Mouse (Mus musculus) liver, embryonic 11.5 days (tissue): ENCODE data around the gene Cux1. TPM values are rescaled to one million over a fixed set of nuclear protein-coding genes. Genes with fewer than 3 reads are reported as not detected.

Source experiments
- ATAC-seq: fragments of 200-750 bp; cut with Nextera tagmentation; replicated peaks from 2 replicates; pipeline ENCODE4 v1.8.0; 2017; ENCODE audit warnings: moderate number of reproducible peaks, mild to moderate bottlenecking, moderate TSS enrichment, moderate library complexity; ENCODE audit not compliant: low FRiP score
- DNase-seq: peaks from one replicate; pipeline ENCODE4 v3.0.0-alpha.2; 2017; ENCODE audit warnings: low spot score
- H3K27ac ChIP-seq: fragments of 300-500 bp; sonication (generic); 2 replicates; pipeline ENCODE4 v1.5.1; 2014; ENCODE audit warnings: mild to moderate bottlenecking, low read depth, low read length, control low read depth
- H3K27me3 ChIP-seq: fragments of 300-500 bp; sonication (generic); replicated peaks from 2 replicates; pipeline ENCODE4 v1.6.1; 2014; ENCODE audit warnings: low read length, mixed read lengths; ENCODE audit not compliant: control insufficient read depth, insufficient read depth
- H3K36me3 ChIP-seq: fragments of 300-500 bp; sonication (generic); 2 replicates; pipeline ENCODE4 v1.6.1; 2014; ENCODE audit warnings: mild to moderate bottlenecking, low read length, moderate library complexity, mixed read lengths; ENCODE audit not compliant: control insufficient read depth, insufficient read depth
- H3K4me1 ChIP-seq: fragments of 300-500 bp; sonication (generic); replicated peaks from 2 replicates; pipeline ENCODE4 v1.6.1; 2014; ENCODE audit warnings: low read length, mixed read lengths; ENCODE audit not compliant: control insufficient read depth, insufficient read depth
- H3K4me2 ChIP-seq: fragments of 300-500 bp; sonication (generic); 2 replicates; pipeline ENCODE4 v1.6.1; 2014; ENCODE audit warnings: mild to moderate bottlenecking, control low read depth, moderate library complexity
- H3K4me3 ChIP-seq: fragments of 300-500 bp; sonication (generic); 2 replicates; pipeline ENCODE4 v1.5.1; 2014; ENCODE audit warnings: low read depth, low read length, control low read depth
- H3K9ac ChIP-seq: fragments of 300-500 bp; sonication (generic); 2 replicates; pipeline ENCODE4 v1.6.1; 2014; ENCODE audit warnings: low read depth, low read length, control low read depth
- H3K9me3 ChIP-seq: fragments of 300-500 bp; sonication (generic); 2 replicates; pipeline ENCODE4 v1.6.1; 2016; ENCODE audit warnings: low read length, inconsistent platforms, mixed read lengths; ENCODE audit not compliant: control insufficient read depth
- WGBS: fragments of 180-500 bp; shearing (Covaris S2); extraction: QIAGEN DNeasy Blood & Tissue Kit; methylation state at CpG from one replicate; pipeline ENCODE4 v1.1.7; 2014; 5-methylcytosine and 5-hydroxymethylcytosine counted together
- polyA plus RNA-seq: library from polyadenylated mRNA; unstranded; fragments of >200 nt; fragmentation: Nextera tagmentation; extraction: Ambion mirVana; gene quantifications from 2 replicates; pipeline ENCODE4 v1.2.1, GENCODE M21; 2014

Gene Cux1
- polyA plus RNA-seq, 1 experiment from 2014 or later, result 45.8 TPM

- DNase-seq (no peak), ATAC-seq (no peak)
- Histone ChIP-seq H3K9ac (no peak overlapping the region), H3K27me3 (no peaks in the 10 kb centered on the region), H3K9me3 (no peaks in the 10 kb centered on the region), H3K4me3 (no peak overlapping the region), H3K4me1 (peaks cover 5% of the 10 kb centered on the region; the same call in 1 of the 2 replicates), H3K4me2 (no peak overlapping the region), H3K27ac (no peak overlapping the region), H3K36me3 (no peaks in the 10 kb centered on the region)
- 80% methylated on average over 9 of the region's 9 CpGs for WGBS
Observed at GRCm38 (mm10) chr5:136525896-136526544, 41.3 kb downstream of the Cux1 start.

DNA sequence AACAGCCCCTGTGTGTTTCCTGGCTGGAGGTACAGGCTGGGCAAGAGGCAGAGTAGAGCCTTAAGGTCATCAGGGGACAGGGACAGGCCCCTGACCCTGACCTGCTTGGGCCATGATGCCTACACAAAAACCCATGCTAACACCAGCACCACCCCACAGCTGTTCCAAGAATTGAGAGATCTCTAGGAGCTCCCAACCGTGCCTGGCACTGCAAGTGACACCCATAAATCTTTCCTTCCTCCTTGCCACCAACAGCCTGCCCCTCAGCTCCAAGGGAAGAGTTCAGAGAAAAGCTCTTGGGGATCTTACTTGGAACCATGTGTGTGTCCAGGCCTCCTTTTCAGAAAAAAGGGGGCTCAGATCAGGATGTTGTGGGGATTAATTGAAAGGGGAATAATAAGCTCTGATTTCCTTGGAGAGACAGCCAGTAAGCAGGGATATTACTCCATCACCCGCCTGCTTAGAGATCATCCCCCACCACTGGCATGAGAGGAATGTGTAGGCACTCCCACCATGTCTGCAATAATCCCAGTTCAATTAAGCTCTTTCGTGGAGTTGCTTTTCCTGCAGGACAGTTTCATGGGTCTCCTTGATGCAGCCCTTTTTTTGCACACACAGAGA is 44.3 kb downstream of the Cux1 start:
- H3K27ac ChIP-seq, result peak overlapping the region; percentile 13; the same call in 1 of the 2 replicates
- DNase-seq, result no peak
- H3K36me3 ChIP-seq, result no peaks in the 10 kb centered on the region
- WGBS, result 36% methylated on average over 3 of the region's 3 CpGs
- no peak overlapping the region for H3K9ac ChIP-seq
- no peaks in the 10 kb centered on the region for H3K9me3 ChIP-seq
- H3K4me2 ChIP-seq, result no peak overlapping the region
- no peaks in the 10 kb centered on the region for H3K27me3 ChIP-seq
- peaks cover 12% of the 10 kb centered on the region; the same call in 1 of the 2 replicates for H3K4me1 ChIP-seq
- no peak for ATAC-seq
- H3K4me3 ChIP-seq, result no peak overlapping the region

DNA sequence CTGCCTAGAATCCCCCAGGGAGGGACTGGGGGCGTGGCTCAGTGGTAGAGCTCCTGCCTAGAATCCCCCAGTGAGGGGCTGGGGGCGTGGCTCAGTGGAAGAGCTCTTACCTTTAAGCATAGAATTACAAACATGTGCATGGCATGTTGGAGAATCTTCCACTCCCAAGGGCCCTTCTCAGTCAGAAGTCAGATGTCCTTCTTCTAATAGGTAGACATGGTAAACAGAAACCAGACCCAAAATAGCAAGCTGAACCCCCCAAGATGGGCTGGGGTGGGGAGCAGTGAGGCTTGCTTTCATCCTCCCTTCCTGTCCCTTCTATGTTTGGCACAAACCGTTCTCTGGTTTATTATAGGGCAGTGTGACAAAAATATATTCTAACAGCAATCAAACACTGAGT is 45.6 kb downstream of the Cux1 start:
- Histone ChIP-seq H3K9me3 (no peaks in the 10 kb centered on the region), H3K36me3 (no peaks in the 10 kb centered on the region), H3K9ac (no peak overlapping the region), H3K4me1 (peaks cover 17% of the 10 kb centered on the region; the same call in 1 of the 2 replicates), H3K4me2 (no peak overlapping the region), H3K4me3 (no peak overlapping the region), H3K27me3 (no peaks in the 10 kb centered on the region), H3K27ac (no peak overlapping the region)
- ATAC-seq (no peak), DNase-seq (no peak)
- WGBS, result 82% methylated on average over 3 of the region's 3 CpGs

DNA sequence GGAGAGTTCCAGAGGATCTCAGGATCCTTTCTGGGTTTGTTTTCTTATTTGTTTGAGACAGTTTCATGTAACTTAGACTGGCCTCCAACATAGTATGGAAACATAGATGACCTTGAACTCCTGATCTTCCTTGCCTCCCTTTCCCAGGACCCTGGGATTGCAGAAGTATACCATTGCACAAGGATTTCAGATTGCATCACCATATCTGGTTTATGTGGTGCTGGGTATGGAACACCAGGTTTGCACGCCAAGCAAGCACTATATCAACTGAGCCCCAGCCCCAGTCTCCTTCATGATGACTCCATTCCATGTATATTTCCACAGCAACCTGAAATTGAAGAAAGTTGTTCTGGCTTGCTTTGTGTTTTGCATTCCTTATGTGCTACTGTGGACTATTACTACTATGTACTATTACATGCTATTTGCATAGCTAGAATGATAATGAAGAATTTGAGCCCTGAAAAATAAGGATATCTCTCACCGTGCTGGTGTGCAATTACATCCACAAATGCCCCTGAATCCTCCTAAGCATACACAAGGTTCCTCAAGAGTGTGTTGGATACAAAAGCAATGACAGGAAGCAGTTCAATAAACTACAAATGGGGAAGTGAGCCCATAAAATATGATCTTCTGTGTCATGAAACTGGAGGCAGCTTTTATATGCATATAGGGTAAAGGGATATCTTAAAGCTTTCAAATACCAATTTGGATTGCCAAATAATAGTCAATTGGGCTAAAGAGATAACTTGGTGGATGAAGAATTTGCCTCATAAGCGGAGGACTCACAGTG is 48.4 kb downstream of the Cux1 start:
- no peaks in the 10 kb centered on the region for H3K9me3 ChIP-seq
- H3K4me1 ChIP-seq, result peaks cover 22% of the 10 kb centered on the region; the same call in 1 of the 2 replicates
- H3K4me2 ChIP-seq, result no peak overlapping the region
- H3K36me3 ChIP-seq, result no peaks in the 10 kb centered on the region
- H3K27ac ChIP-seq, result no peak overlapping the region
- 76% methylated on average over 3 of the region's 3 CpGs for WGBS
- ATAC-seq (no peak), DNase-seq (no peak)
- no peaks in the 10 kb centered on the region for H3K27me3 ChIP-seq
- H3K9ac ChIP-seq, result no peak overlapping the region
- no peak overlapping the region for H3K4me3 ChIP-seq

DNA sequence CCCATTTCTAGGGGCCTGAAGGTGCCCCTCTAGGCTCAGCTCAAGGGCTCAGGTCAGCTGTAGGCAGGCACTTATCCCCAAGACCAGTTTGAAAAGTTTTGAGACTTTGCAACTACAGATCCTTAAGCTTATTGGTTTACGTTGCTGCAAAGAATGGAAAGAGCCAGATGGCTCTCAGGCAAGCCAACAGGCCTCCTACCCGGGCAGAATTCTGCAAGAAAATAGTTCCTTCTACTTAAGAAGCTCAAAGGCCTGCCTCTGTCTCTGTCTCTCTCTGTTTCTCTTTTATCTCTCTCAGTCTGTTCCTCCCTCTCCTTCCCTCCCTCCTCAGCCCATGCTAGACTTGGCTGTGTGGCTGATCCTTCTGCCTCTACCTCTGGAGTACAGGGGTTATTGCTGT is 49.8 kb downstream of the Cux1 start:
- H3K4me3 ChIP-seq, result no peak overlapping the region
- H3K4me1 ChIP-seq, result peaks cover 19% of the 10 kb centered on the region; the same call in 1 of the 2 replicates
- no peak overlapping the region for H3K4me2 ChIP-seq
- no peaks in the 10 kb centered on the region for H3K36me3 ChIP-seq
- H3K27me3 ChIP-seq, result no peaks in the 10 kb centered on the region
- H3K9ac ChIP-seq, result no peak overlapping the region
- no peak for ATAC-seq
- 70% methylated on average over 2 of the region's 2 CpGs for WGBS
- H3K9me3 ChIP-seq, result no peaks in the 10 kb centered on the region
- DNase-seq, result no peak
- no peak overlapping the region for H3K27ac ChIP-seq

DNA sequence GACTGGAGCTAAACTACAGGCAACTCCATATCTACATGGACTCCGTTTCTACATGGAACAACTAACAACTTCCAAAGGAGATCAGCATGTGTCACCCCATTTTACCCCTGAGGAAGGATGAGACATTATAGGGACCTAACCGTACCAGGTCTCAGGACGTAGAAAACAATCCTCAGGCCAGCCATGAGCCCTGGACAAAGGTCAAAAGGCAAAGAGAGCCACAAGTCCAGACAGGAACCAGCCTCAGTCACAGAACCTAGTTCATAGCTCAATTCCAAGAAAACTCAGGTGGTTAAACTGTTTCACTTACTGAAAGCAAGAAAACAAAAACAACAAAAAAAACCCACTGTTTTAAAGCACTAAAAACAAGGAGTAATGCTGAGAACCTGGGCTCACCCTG is 50.7 kb downstream of the Cux1 start:
- ATAC-seq (no peak), DNase-seq (no peak)
- Histone ChIP-seq H3K27me3 (no peaks in the 10 kb centered on the region), H3K4me3 (no peak overlapping the region), H3K4me2 (no peak overlapping the region), H3K36me3 (no peaks in the 10 kb centered on the region), H3K4me1 (peaks cover 19% of the 10 kb centered on the region; the same call in 1 of the 2 replicates), H3K9me3 (no peaks in the 10 kb centered on the region), H3K9ac (no peak overlapping the region), H3K27ac (no peak overlapping the region)
- WGBS, result 83% methylated on average over 3 of the region's 3 CpGs

DNA sequence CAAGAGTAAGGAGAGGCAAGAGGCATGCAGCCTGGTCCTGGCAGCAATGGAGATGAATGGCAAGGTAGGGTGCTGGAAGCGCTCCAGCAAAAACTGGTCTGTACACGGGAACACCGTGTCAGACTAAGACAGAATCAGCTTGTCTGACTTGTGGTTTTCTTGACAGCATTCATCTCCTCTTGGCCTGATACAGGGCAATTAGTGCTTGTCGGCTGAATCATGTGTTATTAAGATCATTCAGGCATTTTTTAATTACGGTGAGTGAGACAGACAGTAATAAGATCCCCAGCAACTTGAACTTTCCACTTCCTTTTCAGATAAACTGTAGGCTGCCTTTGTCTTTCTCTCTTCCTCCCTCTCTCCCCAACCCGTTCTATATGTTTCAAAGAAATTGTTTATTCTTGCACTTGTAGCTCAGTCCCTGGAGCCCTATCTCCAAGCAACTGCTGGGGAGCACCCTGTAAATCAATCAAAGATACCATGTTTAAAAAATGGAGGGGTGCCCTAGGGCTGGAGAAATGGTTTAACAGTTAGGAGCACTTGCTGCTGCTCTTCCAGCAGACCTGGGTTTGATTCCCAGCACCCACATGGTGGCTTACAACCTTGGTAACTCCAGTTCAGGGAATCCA is 53.1 kb downstream of the Cux1 start:
- H3K36me3 ChIP-seq, result no peaks in the 10 kb centered on the region
- H3K9me3 ChIP-seq, result no peaks in the 10 kb centered on the region
- 56% methylated on average over 6 of the region's 6 CpGs for WGBS
- no peaks in the 10 kb centered on the region for H3K27me3 ChIP-seq
- no peak overlapping the region for H3K4me2 ChIP-seq
- no peak overlapping the region for H3K27ac ChIP-seq
- DNase-seq (no peak), ATAC-seq (no peak)
- peaks cover 23% of the 10 kb centered on the region for H3K4me1 ChIP-seq
- H3K9ac ChIP-seq, result no peak overlapping the region
- no peak overlapping the region for H3K4me3 ChIP-seq

DNA sequence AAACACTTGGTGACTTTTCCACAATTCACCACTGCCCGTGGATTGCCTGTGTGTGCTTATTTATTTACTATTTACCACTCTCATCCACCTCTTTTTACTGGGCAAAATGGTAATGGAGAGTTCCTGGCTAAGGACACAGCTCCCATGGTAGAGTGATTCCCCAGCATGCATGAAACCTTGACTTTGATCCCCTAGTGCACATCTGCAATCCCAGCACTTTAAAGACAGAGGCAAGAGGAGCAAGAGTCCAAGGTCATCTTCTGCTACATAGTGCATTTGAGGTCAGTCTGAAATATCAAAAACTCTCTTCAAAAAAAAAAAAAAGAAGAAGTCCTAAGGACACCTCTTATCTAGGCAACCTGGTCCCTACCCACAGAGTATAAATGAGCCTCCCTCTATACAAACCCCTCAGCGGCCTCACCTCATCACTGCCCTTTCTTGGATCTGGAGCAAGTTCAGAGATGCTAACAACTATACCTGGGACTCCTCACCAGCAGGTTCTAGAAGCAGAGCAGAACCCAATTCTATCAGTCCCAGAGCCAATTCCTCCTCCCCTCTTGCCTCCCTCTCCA is 55.1 kb downstream of the Cux1 start:
- no peak overlapping the region for H3K4me2 ChIP-seq
- no peak overlapping the region for H3K27ac ChIP-seq
- no peaks in the 10 kb centered on the region for H3K9me3 ChIP-seq
- H3K36me3 ChIP-seq, result no peaks in the 10 kb centered on the region
- H3K4me3 ChIP-seq, result no peak overlapping the region
- H3K4me1 ChIP-seq, result peaks cover 9% of the 10 kb centered on the region
- 79% methylated on average over 2 of the region's 2 CpGs for WGBS
- DNase-seq, result no peak
- ATAC-seq, result no peak
- no peak overlapping the region for H3K9ac ChIP-seq
- H3K27me3 ChIP-seq, result no peaks in the 10 kb centered on the region
